Mouse (Mus musculus): ENCODE results near the gene Irf4. TPM values are rescaled to one million over a fixed set of nuclear protein-coding genes. Genes with fewer than 3 reads are reported as not detected.

Irf4 gene
- polyA plus RNA-seq, 1 experiment from 2014 or later: 0.10 TPM

DNA sequence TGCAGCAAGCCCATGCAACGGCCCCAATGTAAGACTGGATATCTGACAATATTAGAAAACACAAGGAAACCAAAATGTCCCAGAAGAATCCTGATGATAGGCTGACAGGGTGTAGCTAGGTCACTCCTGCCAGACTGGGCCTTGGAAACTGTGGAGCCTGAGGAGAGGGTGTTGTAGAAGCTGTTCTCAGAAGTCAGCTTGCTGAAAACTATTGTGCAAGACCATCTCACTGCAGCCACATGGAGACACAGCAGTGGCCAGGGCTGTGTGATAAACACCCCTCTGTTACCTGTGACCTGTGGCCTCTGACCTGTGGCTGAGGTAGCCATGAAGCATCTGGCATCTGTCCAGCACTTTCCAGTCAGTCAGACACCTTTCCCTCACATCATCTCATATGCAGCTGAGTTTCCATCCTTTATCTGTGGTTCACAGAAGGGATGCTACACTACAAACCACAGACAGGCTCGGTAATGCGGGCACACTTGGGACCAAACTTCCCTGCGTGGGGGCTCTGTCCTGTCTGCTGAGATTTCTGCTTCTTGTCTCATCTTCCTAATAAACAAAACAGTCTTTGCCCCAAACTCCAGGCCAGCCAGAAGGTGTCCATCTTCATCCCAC is 36.5 kb downstream of the Irf4 start:
- Histone ChIP-seq H3K36me3 (ENCODE audit: control insufficient read depth, insufficient read depth, low read length) (no peaks in the 10 kb centered on the region), H3K4me3 (ENCODE audit: low read depth, low read length) (no peak overlapping the region), H3K27me3 (ENCODE audit: control insufficient read depth, insufficient read depth, low read depth, low read length) (no peaks in the 10 kb centered on the region), H3K9ac (ENCODE audit: low read depth, low read length) (no peak overlapping the region), H3K4me1 (ENCODE audit: control insufficient read depth, insufficient read depth, low read length) (no peaks in the 10 kb centered on the region), H3K27ac (ENCODE audit: low read length) (no peak overlapping the region), H3K9me3 (replicated peaks; ENCODE audit: control insufficient read depth, low read length, poor library complexity, severe bottlenecking) (no peaks in the 10 kb centered on the region), H3K4me2 (ENCODE audit: low read length) (no peak overlapping the region)
- 91% methylated on average over 4 of the region's 4 CpGs for WGBS
- no peak for ATAC-seq

DNA sequence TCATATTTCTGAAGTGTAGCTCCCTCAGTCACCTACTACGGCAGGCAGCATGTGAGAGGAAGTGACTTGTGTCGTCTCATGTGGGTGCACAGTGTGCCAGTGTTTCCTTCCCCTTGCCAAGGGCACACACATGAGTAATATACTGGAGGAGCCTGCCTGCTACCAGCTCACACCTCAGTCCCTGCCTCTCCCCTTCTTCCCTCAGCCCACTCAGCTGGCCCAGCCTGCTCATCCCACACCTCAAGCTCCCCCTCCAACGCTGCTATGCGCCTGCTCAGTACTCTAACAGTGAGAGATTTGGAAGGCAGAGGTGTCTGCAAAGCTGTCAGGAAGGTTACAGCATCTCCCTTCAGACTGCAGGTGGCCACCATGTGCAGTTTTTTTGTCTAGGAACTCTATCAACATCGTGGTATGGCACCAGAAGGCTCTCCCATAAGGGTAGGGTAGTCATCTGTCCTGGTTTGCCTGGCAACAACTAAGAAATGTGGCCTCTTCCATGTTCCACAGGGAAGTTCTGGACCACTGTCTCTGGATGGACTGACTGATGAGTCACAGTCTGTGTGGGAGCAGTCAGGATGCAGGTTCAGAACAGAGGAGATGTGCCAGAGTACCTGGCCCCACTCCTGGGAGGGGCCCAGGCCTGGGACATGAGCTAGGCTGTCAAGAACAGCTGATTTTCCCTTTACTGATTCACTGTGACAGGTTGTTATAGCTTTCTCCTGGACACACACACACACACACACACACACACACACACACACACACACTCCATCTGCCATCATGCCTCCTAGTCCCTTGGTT is 37.4 kb downstream of the Irf4 start:
- no peaks in the 10 kb centered on the region for H3K9me3 ChIP-seq (replicated peaks; ENCODE audit: control insufficient read depth, low read length, poor library complexity, severe bottlenecking)
- H3K4me2 ChIP-seq (ENCODE audit: low read length): no peak overlapping the region
- H3K27me3 ChIP-seq (ENCODE audit: control insufficient read depth, insufficient read depth, low read depth, low read length): no peaks in the 10 kb centered on the region
- no peak overlapping the region for H3K27ac ChIP-seq (ENCODE audit: low read length)
- H3K9ac ChIP-seq (ENCODE audit: low read depth, low read length): no peak overlapping the region
- no peak for ATAC-seq
- no peak overlapping the region for H3K4me3 ChIP-seq (ENCODE audit: low read depth, low read length)
- H3K36me3 ChIP-seq (ENCODE audit: control insufficient read depth, insufficient read depth, low read length): no peaks in the 10 kb centered on the region
- no peaks in the 10 kb centered on the region for H3K4me1 ChIP-seq (ENCODE audit: control insufficient read depth, insufficient read depth, low read length)
- WGBS: 84% methylated on average over 5 of the region's 5 CpGs

DNA sequence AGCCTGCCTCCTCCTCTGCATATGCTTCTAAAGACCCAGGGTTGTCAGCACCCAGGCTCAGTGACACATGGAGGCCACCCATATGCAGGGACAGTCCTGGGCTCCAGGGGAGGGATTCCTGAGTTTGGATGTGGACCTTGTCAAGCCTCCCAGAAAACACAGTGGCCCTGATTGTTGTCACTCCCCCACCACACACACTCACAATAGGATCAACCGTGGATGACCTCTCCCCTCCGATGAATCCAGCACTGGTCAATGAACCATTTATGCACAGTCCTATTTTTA is 38.0 kb downstream of the Irf4 start:
- no peaks in the 10 kb centered on the region for H3K36me3 ChIP-seq (ENCODE audit: control insufficient read depth, insufficient read depth, low read length)
- H3K9ac ChIP-seq (ENCODE audit: low read depth, low read length): no peak overlapping the region
- H3K9me3 ChIP-seq (replicated peaks; ENCODE audit: control insufficient read depth, low read length, poor library complexity, severe bottlenecking): no peaks in the 10 kb centered on the region
- no peak for ATAC-seq
- H3K4me3 ChIP-seq (ENCODE audit: low read depth, low read length): no peak overlapping the region
- 63% methylated on average over 2 of the region's 2 CpGs for WGBS
- no peaks in the 10 kb centered on the region for H3K27me3 ChIP-seq (ENCODE audit: control insufficient read depth, insufficient read depth, low read depth, low read length)
- no peaks in the 10 kb centered on the region for H3K4me1 ChIP-seq (ENCODE audit: control insufficient read depth, insufficient read depth, low read length)
- no peak overlapping the region for H3K27ac ChIP-seq (ENCODE audit: low read length)
- no peak overlapping the region for H3K4me2 ChIP-seq (ENCODE audit: low read length)

DNA sequence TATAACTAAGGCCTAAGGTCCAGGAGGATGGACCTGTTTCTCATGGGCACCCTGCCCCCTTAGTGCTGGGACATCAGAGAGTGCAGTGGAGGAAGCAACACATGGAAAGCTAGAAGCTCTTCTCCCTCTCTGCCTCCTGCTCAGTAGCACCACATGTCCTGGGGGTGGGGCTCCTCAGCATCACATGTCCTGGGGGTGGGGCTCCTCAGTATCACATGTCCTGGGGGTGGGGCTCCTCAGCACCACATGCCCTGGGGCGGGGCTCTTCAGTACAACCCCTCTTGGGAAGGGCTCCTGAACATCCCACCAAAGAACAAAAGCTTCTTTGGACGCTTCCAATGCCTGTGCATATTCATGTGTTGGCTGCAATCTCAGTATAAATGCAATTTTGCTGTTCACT is 38.5 kb downstream of the Irf4 start:
- H3K27ac ChIP-seq (ENCODE audit: low read length): no peak overlapping the region
- no peak overlapping the region for H3K9ac ChIP-seq (ENCODE audit: low read depth, low read length)
- no peak overlapping the region for H3K4me2 ChIP-seq (ENCODE audit: low read length)
- no peaks in the 10 kb centered on the region for H3K4me1 ChIP-seq (ENCODE audit: control insufficient read depth, insufficient read depth, low read length)
- H3K4me3 ChIP-seq (ENCODE audit: low read depth, low read length): no peak overlapping the region
- H3K27me3 ChIP-seq (ENCODE audit: control insufficient read depth, insufficient read depth, low read depth, low read length): no peaks in the 10 kb centered on the region
- ATAC-seq: no peak
- no peaks in the 10 kb centered on the region for H3K9me3 ChIP-seq (replicated peaks; ENCODE audit: control insufficient read depth, low read length, poor library complexity, severe bottlenecking)
- H3K36me3 ChIP-seq (ENCODE audit: control insufficient read depth, insufficient read depth, low read length): no peaks in the 10 kb centered on the region
- 88% methylated on average over 2 of the region's 2 CpGs for WGBS

DNA sequence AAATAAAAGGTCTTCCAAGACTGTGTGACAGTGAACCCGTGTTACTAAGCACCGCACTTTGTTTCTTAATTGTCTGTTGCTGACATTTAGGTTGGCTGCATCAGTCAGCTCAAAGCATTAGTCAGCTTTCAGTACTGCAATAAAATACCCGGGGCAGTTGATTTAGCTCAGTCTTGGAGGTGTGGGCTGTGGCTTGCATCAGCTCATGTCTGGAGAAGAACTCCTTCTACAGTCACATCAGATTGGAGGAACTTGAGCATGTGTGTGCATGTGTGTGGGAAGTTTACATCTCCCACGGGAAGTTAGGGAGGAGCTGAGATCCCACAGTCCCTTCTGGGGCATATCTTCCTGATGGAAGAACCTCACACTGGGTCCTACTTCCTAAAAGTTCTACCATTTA is 38.9 kb downstream of the Irf4 start:
- no peak for ATAC-seq
- H3K9me3 ChIP-seq (replicated peaks; ENCODE audit: control insufficient read depth, low read length, poor library complexity, severe bottlenecking): no peaks in the 10 kb centered on the region
- WGBS: 93% methylated on average over 4 of the region's 4 CpGs

DNA sequence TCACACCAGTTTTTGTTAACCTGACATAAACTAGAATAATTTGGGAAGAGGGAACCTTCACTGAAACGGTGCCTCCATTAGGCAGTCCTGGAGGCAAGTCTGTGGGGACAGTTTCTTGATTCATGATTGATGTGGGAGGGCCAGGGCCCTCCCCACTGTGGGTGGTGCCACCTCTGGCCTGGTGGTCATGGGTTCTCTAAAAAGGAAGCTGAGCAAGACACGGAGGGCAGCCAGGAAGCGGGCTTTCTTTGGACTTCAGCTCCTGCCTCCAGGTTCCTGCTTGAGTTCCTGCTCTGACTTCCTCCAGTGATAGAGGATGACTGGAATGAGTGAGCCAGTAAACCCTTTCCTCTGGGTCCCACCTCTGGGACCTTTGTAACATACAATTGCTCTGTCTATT is 39.4 kb downstream of the Irf4 start:
- no peaks in the 10 kb centered on the region for H3K36me3 ChIP-seq (ENCODE audit: control insufficient read depth, insufficient read depth, low read length)
- no peaks in the 10 kb centered on the region for H3K4me1 ChIP-seq (ENCODE audit: control insufficient read depth, insufficient read depth, low read length)
- H3K4me3 ChIP-seq (ENCODE audit: low read depth, low read length): no peak overlapping the region
- H3K27me3 ChIP-seq (ENCODE audit: control insufficient read depth, insufficient read depth, low read depth, low read length): no peaks in the 10 kb centered on the region
- H3K4me2 ChIP-seq (ENCODE audit: low read length): no peak overlapping the region
- ATAC-seq: no peak
- no peaks in the 10 kb centered on the region for H3K9me3 ChIP-seq (replicated peaks; ENCODE audit: control insufficient read depth, low read length, poor library complexity, severe bottlenecking)
- no peak overlapping the region for H3K27ac ChIP-seq (ENCODE audit: low read length)
- WGBS: 93% methylated on average over 3 of the region's 3 CpGs
- no peak overlapping the region for H3K9ac ChIP-seq (ENCODE audit: low read depth, low read length)

More for the DNA sequence above, 38.9 kb downstream of the Irf4 start:
- no peaks in the 10 kb centered on the region for H3K27me3 ChIP-seq (ENCODE audit: control insufficient read depth, insufficient read depth, low read depth, low read length)
- no peaks in the 10 kb centered on the region for H3K4me1 ChIP-seq (ENCODE audit: control insufficient read depth, insufficient read depth, low read length)
- no peak overlapping the region for H3K9ac ChIP-seq (ENCODE audit: low read depth, low read length)
- H3K4me2 ChIP-seq (ENCODE audit: low read length): no peak overlapping the region
- no peak overlapping the region for H3K27ac ChIP-seq (ENCODE audit: low read length)
- H3K4me3 ChIP-seq (ENCODE audit: low read depth, low read length): no peak overlapping the region
- no peaks in the 10 kb centered on the region for H3K36me3 ChIP-seq (ENCODE audit: control insufficient read depth, insufficient read depth, low read length)

DNA sequence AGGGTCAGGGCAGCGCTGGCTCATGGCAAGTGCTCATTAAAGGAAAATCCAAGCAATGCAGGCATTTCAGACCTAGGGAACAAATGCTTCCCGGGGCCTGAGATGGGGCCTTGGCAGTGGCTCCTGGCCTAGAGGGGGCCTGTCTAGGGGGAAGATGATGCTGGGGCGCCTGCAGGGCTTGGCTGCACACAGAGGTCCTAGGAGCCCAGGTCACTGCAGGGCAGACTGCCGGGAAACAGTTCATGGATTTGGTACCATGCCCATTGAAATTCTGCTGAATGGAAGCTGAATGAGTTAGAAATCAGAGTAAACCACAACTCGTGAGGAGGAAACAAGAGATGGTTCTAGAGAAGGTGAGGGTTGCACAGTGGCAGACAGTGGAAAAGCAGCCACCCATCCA is 41.0 kb downstream of the Irf4 start:
- H3K4me2 ChIP-seq (ENCODE audit: low read length): no peak overlapping the region
- H3K4me1 ChIP-seq (ENCODE audit: control insufficient read depth, insufficient read depth, low read length): no peaks in the 10 kb centered on the region
- H3K36me3 ChIP-seq (ENCODE audit: control insufficient read depth, insufficient read depth, low read length): no peaks in the 10 kb centered on the region
- no peaks in the 10 kb centered on the region for H3K27me3 ChIP-seq (ENCODE audit: control insufficient read depth, insufficient read depth, low read depth, low read length)
- no peak for ATAC-seq
- no peaks in the 10 kb centered on the region for H3K9me3 ChIP-seq (replicated peaks; ENCODE audit: control insufficient read depth, low read length, poor library complexity, severe bottlenecking)
- H3K9ac ChIP-seq (ENCODE audit: low read depth, low read length): no peak overlapping the region
- no peak overlapping the region for H3K27ac ChIP-seq (ENCODE audit: low read length)
- no peak overlapping the region for H3K4me3 ChIP-seq (ENCODE audit: low read depth, low read length)
- 65% methylated on average over 5 of the region's 5 CpGs for WGBS

DNA sequence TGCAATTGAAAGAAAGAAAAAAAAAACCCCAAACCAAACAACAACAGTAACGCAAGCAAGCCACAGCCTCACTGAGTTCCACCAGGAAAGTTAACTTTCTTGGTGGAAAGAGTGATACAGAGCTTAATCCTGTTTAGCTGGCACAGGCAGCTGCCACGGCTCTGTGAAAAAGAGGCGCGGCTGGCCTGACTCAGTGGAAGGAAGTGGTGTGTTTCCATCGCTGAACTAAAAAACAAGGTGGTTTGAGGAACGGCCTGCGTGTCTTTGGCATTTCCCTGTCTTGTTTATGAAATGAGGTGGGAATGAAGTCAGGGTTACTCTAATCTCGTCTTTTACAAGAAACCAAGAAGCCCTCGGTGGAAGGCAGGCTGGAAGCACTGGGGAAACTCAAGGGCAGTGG is 43.3 kb downstream of the Irf4 start:
- Histone ChIP-seq H3K9me3 (replicated peaks; ENCODE audit: control insufficient read depth, low read length, poor library complexity, severe bottlenecking) (no peaks in the 10 kb centered on the region), H3K4me2 (ENCODE audit: low read length) (no peak overlapping the region), H3K27me3 (ENCODE audit: control insufficient read depth, insufficient read depth, low read depth, low read length) (no peaks in the 10 kb centered on the region), H3K27ac (ENCODE audit: low read length) (no peak overlapping the region), H3K9ac (ENCODE audit: low read depth, low read length) (no peak overlapping the region), H3K4me1 (ENCODE audit: control insufficient read depth, insufficient read depth, low read length) (no peaks in the 10 kb centered on the region), H3K4me3 (ENCODE audit: low read depth, low read length) (no peak overlapping the region), H3K36me3 (ENCODE audit: control insufficient read depth, insufficient read depth, low read length) (no peaks in the 10 kb centered on the region)
- 81% methylated on average over 9 of the region's 9 CpGs for WGBS
- ATAC-seq: no peak

DNA sequence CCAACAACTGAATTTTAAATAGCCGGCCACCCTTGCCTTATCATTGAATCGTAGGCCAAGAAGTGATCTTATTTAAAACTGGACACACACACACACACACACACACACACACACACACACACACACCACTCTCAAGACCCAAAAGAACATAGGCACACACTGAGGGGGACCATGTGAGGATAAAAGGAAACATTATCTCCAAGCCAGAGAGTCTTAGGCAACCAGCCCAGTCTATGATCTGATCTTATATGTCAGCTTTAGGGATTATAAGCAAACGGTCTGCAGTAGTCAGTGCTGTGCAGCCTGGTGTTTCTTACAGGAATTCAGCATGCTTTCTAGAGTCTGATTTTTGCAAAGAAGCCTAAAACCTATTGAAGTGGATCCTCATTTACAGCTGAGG is 43.7 kb downstream of the Irf4 start:
- no peaks in the 10 kb centered on the region for H3K4me1 ChIP-seq (ENCODE audit: control insufficient read depth, insufficient read depth, low read length)
- no peak overlapping the region for H3K27ac ChIP-seq (ENCODE audit: low read length)
- no peaks in the 10 kb centered on the region for H3K36me3 ChIP-seq (ENCODE audit: control insufficient read depth, insufficient read depth, low read length)
- H3K4me2 ChIP-seq (ENCODE audit: low read length): no peak overlapping the region
- 66% methylated on average over 3 of the region's 3 CpGs for WGBS
- no peak for ATAC-seq
- no peak overlapping the region for H3K9ac ChIP-seq (ENCODE audit: low read depth, low read length)
- no peaks in the 10 kb centered on the region for H3K9me3 ChIP-seq (replicated peaks; ENCODE audit: control insufficient read depth, low read length, poor library complexity, severe bottlenecking)
- no peak overlapping the region for H3K4me3 ChIP-seq (ENCODE audit: low read depth, low read length)
- H3K27me3 ChIP-seq (ENCODE audit: control insufficient read depth, insufficient read depth, low read depth, low read length): no peaks in the 10 kb centered on the region
